Mouse (Mus musculus): ENCODE measurements around the gene Rnf11.
A peak's percentile ranks its signal among the peaks of the same experiment; 100 is the strongest.

The Rnf11 gene

DNA sequence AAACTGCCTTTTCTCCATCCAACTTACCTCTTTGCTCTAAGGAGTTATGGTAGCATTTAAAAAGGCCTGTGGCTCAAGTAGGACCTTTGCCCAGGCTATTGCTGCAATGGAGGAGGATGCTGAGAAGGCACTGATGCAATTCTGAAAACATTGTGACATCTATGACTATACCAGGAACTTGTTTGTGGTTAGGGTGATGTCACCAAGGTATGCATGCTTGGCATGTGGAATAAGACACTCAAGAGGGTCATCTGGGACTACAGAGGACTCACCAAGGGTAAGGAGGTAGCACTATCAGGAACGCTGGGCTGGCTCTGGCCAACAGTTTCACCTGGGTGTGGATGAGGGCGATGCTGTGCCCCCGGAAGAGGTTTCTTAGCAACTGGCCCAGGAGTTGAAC is at the start of gene Rnf11:
Gene Rnf11, minus strand, starts transcription at position 108 of the 400 bp plus-strand sequence.
- DNase-seq (ENCODE audit: low read depth) = peak; percentile 83

DNA sequence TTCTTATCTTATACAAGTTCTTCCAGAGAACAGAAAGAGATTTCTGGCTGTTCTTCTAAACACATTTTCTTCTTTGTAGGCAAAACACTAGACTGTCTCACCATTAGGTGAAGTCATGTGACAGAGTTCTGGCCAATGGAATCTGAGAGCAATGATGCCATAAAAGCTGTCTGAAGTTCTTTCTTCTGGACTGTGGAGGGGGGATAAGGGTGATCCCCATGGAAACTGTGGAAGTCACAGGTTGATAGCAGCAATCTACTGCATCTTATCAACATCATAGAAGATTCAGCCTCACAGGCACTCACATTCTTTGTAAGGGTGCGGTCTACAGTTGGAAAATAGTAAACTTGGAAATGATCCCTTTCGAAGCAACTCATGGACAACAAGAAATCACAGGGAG is 46.6 kb upstream of the Rnf11 start, which contains the start of gene 4930522H14Rik:
Gene 4930522H14Rik, minus strand, starts transcription at position 187 of the 400 bp plus-strand sequence.
- DNase-seq (ENCODE audit: low read depth) = no peak

DNA sequence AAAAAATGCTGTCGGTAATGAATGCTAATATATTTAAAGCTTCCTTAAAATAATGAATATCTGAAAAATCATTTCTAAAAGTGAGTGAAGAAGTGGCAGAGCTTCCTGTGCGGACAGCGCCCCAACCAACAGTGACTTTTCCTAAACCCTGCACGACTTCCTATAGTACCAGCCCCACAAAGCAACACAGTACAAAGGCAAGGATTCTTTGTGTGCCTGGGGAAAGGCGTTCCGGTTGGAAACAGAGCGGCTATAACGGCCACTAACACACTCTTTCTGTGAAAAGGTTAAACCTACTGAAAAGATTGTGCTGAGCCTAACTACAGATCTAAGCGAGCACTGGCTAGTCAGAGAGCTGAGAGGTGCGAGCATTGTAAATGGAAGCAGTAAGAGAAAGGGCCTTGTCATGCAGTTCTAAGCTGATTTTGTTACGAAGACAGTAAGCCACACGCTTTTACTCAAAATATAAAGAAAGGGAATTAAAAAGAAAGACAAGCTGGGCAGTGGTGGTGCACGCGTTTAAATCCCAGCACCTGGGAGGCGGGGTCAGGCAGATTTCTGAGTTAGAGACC is 45.8 kb upstream of the Rnf11 start:
- no peak for DNase-seq (ENCODE audit: low read depth)

DNA sequence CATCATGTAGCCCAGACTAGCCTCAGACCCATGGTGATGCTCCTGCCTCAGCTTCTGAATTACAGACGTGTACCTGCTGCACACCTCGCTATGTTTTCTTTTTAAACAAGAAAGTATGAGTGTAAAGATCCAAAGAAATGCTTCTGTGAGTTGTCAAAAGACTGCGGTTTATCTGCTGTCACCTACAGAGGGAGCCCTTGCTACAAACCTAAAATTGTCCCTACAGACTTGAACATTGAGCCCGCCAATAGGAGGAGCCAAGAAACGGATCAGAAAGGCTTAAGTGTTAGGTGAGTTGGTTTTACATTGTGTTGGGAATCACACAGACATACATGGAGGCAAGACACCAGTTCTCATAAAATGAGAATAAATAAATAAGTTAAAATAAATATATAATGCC is 20.4 kb upstream of the Rnf11 start:
- peak; percentile 85 for DNase-seq (ENCODE audit: low read depth)

DNA sequence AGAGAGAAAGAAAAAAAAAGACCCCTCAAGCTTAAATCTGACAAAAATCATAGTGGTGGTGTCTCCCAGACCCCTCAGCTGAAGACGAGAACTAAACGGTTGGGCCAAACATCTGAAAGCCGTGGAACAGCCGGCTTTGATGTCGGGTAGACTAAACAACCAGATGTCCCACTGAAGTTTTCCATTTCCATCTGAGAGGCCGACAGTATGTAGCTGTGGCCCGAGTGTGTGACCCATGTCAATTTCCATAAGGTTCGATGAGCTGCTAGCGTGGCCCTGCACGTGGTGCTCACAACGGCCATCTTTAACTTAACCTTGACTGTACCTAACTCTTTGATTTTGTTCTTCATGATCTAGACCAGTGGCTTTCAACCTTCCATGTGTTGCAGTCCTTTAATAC is 13.9 kb upstream of the Rnf11 start:
- no peak for DNase-seq (ENCODE audit: low read depth)

DNA sequence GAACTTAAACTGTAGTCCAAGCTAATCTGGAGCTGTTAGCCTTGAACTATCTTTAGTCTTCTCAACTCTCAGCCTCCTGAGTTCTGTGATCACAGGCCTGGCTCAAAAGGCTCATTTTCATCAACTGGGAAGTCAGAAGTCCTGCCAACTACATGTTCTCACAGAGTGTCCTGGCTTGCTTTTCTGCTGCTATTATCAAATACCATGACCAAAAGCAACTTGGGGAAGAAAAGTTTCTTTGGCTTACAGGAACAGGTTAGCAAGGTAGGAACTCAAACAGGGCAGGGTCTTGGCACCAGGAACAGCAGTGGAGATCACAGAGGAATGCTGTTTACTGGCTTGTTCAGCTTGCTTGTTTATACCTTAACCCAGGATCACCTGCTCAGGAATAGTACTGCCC is 9.1 kb upstream of the Rnf11 start:
- no peak for DNase-seq (ENCODE audit: low read depth)

DNA sequence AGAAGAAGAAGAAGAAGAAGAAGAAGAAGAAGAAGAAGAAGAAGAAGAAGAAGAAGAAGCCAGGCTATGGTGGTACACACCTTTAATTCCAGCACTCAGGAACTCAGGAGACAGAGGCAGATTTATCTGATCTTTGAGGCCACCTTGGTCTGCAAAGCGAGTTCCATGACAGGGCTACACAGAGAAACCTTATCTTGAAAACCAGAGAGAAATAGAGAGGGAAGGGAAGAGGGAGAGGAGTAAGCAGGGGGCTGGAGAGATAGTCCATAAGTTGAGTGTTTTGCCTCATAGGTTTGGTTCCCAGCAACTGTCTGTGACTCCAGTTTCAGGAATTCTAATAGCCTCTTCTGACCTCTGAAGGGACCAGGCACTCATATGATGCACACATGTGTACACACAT is 4.3 kb upstream of the Rnf11 start:
- DNase-seq (ENCODE audit: low read depth) = no peak

DNA sequence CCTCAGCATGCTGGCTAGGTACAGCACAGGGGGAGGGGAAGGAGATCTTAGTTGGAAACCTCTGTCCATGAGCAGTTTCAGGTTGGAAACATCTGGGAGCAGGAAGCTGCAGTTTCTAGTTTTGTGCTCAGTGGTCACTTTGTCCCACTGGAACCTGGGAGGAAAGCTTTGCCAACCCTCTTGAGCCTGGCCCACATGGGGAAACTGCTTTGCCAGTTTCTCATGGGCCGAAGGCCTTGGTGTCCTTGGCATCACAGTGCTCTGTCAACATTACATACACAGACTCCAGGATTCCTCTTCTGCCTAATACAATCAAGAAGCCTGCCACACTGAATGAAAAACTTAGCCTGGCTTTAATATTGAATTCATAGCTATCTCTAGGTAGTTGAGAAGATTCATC is 1.8 kb downstream of the Rnf11 start:
- DNase-seq (ENCODE audit: low read depth) = no peak

DNA sequence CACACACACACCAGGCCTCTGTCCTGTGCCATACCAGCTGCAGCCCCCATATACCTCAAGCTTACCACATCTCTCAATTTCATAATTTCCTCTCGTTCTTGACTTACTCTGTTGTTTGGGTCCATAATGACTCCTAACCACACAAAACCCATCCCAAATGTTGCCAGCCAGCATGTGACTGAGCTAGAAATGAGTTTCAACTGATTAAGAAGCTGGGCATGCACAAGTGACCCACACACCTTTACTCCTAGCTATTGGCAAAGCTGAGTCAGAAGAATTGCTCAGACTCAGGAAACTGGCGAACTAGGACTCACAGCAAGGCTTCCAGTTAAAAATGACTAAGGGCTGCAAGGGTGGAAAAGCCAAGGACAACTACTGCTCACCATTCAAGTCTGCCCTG is 3.1 kb downstream of the Rnf11 start:
- peak; percentile 84 for DNase-seq (ENCODE audit: low read depth)

DNA sequence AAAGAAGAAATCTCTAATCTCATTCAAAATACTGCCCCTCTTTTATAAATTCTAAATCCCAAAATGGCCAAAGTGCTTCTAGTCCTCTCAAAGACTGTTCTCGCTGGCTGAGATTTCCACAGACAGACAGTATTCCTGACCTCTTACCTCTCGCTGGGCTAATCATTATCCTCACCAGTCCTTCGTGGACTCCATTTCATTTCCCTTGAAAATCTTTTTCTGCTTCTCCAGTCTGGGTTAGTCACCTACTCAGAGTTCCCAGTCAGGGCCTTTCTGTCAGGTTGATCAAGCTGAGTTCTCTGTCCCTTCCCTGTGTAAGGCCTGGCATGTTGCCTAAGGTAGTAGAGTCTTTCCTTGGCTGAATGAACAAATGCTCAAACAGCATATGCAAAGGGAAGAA is 7.1 kb downstream of the Rnf11 start:
- DNase-seq (ENCODE audit: low read depth) = no peak

DNA sequence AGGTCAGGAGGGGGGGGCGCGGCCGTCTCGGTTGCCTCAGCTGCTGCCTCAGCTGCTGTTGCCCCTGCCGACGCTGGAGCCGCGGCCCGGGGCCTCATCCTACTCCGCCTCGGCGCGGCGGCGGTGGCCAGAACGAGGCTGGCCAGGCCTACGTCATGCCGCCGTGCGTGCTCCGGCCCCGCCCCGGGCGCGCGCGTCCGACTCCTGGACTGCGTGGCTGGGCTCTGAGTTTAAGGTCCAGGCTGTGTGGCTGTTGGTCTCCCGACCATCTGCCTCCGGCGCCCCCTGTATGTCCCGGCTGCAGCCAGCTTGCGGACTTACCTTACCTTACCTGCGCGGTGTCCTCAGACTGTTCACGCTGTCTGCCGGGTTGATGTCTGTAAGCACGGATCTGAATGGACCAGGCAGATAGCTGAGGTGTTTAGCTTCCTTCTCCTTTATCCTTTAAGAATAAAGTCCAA is 7.9 kb downstream of the Rnf11 start:
- peak; percentile 81 for DNase-seq (ENCODE audit: low read depth)

DNA sequence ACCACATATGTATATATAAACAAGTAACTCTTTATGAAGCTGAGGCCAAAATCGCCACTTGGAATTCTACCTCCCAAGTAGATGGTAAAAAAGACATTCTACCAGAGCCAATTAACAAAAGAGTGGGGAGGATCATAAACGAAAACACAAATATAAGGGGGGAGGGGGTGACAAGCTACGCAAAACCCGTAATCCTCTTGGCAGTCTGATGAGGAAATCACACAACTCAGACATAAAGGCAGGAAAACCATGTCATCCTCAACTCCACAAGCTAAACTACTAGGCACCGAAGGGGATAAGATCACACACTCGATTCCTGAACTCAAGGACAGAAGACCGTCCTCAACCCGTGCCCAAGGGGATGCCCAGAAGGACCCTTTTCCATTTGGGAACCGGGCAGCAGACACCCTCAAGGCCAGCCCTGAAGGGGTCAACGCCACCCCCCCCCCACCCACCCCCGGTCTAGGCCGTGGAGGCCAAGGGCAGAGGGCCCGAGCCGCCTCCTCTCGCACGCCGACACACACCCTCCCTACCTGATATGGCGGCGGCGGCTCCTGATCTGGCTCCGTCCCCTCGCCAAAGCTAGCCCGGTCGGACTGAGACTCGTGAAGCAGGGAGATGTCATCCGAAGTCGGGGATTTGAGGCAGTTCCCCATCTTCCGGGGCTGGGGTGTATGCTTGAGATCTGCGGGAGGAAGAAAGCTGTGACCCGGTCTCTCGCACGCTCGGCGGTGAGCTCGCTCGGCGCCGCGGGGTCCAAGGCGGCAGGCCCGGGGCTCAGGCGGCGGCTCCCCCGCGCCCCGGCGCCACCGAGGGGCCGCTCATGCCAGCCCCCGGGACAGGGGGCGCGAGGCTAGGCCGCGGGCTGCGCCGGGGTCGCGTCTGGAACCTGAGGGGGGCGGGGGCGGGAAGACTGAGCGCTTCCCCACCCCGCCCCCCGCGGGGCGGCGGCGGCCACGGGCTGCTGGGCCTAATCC is 8.7 kb downstream of the Rnf11 start:
- peak; percentile 57 for DNase-seq (ENCODE audit: low read depth)

DNA sequence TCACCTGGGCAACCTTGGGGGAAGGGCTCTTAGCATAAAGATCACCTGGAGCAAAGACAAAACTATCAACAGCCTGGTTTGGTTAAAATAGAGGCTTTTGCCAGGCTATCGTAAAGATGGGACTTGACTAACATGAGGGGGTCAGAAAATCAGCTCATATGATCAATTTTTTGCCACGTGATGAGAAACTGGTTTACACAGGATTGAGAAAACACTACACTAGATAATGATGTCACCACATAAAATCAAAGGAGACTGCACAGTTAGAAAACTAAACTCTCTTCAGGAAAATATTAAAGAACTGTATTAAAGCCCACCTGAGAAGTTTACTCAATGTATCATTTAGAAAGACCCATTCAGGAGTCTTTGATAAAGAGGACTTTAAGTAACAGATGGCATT is 9.4 kb downstream of the Rnf11 start:
- DNase-seq (ENCODE audit: low read depth) = no peak

DNA sequence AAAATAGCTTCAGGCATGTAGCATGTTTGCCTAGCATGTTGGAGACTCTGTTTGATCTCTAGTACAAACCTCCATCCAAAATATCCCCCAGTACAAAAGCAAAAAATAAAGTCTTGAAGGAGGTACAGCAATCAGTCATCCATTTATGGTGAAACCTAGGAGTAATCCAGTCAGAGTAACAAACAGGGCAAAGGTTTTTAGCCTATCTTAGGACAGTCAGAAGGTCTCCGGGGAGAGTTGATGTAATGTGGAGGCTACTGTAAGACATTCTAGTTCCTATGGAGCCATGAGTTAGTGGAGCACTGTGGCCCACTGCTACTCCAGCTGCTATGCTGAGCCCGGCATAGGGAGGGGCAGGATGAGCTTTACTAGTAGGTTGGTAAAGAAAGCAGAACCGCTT is 12.0 kb downstream of the Rnf11 start:
- no peak for DNase-seq (ENCODE audit: low read depth)

DNA sequence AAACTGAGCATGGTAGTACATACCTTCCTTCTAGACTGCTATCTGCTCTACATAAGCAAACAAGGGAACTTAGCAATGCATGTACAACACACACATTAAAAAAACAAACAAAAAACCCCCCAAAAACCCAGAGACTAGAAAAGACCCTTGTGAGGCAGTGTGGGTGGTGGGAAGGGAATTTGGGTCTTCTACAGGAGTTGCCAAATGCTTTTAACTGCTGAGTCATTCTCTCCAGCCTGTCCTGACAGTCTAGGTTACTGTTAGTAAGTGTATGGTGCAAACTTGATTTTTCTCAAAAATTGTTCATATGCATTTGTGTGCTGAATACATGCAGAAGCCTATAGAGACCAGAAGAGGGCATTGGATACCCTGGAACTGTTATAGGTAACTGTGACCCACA is 12.9 kb downstream of the Rnf11 start:
- DNase-seq (ENCODE audit: low read depth) = peak; percentile 56

DNA sequence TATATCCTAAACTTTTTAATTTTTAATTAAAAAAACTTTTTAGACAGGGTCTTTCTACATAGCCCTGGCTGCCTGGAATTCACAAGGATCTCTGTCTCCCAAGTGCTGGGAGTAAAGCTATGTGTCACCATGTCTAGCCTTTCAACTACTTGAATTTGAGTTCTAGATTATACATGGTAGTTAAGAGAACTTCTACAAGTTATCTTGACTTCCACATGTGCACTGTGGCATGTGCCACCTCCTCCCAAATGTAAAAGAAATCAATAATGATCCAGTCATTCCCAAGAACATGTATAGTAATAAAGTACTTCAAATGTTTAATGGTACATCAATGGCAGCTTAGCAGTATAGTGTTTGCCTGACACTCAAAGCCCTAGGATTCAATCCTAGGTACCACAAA is 16.8 kb downstream of the Rnf11 start:
- DNase-seq (ENCODE audit: low read depth) = no peak

DNA sequence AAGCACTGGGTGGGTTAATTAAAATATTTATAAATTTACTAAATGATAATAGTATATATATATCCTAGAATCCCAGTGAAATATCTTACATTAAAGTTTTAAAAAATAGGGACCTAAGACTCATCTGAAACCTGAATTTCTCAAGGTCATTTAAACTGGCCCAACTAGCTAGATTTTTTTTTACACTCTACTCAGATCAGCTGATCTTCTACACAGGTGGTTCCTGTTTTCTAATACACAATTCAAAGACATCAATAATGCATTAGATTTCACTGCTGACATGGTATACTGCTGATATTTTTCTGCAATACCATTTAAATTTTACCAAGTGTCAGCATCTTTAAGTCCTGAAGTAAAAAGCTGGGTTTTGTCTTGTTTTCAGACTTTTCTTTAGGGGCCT is 20.6 kb downstream of the Rnf11 start:
- no peak for DNase-seq (ENCODE audit: low read depth)

DNA sequence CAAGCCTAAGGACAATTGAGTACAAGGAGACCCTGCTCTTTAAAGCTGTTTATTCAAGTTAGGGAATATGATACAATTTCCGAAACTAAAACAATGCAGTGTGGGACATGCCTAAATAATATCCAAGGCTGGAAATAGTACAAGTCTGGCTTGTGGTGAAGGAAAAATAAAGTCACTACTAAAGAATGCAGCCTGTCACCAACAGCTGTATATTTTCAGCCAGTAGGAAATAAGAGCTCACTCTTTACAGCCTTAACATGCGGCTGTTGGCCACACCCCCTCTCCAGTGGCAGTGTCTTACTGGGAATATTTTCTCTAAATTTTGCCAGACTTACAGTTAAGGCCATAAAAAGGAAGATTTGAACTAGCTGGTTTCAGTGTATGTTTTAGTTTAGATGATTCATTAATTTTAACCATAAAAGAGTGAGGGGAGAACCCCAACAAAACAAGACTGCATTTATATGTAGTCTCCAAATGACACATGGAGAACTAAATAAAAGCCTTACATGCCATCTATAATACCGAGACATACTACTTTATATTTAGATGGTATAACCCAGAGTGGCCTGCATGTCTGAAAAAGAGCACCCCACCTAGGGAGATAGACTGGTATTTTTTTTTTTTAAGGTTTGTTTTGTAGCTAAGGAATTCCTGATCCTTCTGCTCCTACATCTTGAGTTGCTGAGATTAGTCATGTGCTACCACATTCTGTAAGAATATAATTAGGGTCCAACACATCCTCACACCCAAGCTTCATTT is 23.9 kb downstream of the Rnf11 start:
- no peak for DNase-seq (ENCODE audit: low read depth)

DNA sequence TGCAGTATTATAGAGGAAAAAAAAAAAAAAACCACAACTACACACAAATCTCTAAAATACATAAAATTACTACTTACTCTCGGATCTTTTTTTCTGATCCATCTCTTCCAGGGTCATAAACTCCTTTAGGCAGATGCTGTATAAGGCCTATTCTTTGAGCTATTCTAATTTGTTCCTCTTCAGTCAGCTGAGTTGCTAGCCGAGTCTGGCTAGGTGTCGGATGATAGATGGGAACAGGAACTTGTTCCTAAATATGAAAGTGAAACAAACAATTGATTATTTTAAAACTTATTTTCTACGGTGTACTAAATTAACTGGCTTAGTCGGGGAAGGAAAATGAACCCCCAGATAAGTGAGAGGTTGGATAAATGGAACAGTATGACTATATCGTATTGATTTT is 27.7 kb downstream of the Rnf11 start:
- no peak for DNase-seq (ENCODE audit: low read depth)

DNA sequence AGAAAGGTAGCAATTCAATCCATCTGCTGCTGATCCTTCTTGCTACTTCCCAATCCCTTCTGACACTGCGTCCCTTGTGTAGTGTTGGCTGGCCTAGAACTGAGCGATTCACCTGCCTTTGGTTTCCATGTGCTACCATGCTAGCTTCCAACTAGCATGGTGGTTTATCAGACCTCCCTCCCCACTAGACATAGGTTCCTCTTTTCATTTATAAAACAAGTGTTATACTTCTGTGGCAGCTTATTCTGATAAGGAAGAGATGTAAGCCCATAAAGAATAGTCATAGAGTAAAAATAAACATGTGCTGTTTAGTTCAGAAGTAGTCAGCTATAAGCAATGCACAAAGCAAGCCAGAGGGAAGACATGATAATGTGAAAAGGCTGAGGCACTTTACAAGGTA is 36.0 kb downstream of the Rnf11 start:
- DNase-seq (ENCODE audit: low read depth) = peak; percentile 50

DNA sequence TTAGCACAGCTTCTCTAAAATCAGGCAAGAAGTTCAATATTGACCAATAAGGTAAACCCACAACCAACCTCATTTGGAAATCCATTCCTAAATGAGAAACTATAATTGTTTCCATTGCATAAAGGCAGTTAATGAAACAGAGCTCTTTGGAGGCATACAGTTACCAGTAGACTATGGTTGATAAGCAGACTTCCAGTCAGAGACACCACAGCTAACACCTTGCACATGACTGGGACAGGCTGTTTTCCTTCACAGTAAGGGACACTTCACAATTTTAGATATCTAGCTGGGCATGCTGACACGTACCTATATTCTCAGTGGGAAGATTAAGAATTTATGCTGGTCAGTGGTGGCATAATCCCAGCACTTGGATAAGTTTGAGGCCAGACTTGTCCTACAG is 38.6 kb downstream of the Rnf11 start:
- peak; percentile 80 for DNase-seq (ENCODE audit: low read depth)

DNA sequence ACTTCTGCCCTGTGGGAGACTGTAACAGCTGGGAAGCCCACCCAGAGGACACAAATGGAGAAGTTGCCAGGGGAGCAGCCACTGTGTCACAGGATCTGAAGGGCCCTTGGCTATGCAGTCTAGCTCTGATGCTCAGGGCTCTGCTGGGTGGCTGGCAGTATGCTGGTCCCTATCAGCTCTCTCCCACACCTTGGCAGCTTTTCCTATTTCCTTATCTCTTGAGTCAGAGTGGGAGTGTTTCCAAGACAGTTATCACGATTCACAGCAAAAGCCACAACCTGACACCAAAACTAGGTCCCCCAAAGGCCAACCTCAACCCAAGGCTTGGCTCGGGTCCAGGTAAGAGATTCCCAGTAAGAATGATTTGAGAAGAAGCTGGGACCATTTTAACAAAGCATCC is 39.1 kb downstream of the Rnf11 start:
- DNase-seq (ENCODE audit: low read depth) = peak; percentile 97

DNA sequence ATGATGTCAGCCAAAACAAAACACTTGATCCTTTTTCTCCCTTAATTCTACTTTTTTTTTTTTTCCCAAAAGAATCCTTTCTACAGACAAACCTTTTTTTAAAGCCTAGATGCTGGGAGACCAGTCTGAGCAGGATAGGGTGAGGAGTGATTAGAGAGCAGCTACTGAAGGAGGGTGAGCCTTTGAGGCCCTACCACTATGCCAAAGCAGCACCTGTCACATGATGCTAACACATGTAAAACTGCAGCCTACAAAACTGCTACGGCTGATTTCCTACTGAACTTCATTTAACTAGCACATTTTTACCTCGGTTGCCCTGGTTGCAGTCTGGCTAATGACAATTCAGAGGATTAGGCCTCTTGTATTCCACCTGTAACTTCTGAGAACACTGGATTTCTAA is 39.6 kb downstream of the Rnf11 start:
- no peak for DNase-seq (ENCODE audit: low read depth)
